Mouse (Mus musculus) forebrain, embryonic 13.5 days (tissue): ENCODE results near the gene Sf3b2. TPM values are rescaled to one million over a fixed set of nuclear protein-coding genes. Genes with fewer than 3 reads are reported as not detected.

Experiments
- ATAC-seq: fragments of 200-750 bp; cut with Nextera tagmentation; 2 replicates; pipeline ENCODE4 v1.8.0; 2017
- H3K27ac ChIP-seq: fragments of 300-500 bp; sonication (generic); 2 replicates; pipeline ENCODE4 v1.5.1; 2015; ENCODE audit warnings: inconsistent platforms, mild to moderate bottlenecking, moderate library complexity
- H3K27me3 ChIP-seq: fragments of 300-500 bp; sonication (generic); 2 replicates; pipeline ENCODE4 v1.6.1; 2015; ENCODE audit warnings: mild to moderate bottlenecking, inconsistent platforms
- H3K36me3 ChIP-seq: fragments of 300-500 bp; sonication (generic); 2 replicates; pipeline ENCODE4 v1.6.1; 2015; ENCODE audit warnings: mild to moderate bottlenecking, inconsistent platforms; ENCODE audit not compliant: poor library complexity, severe bottlenecking
- H3K4me1 ChIP-seq: fragments of 300-500 bp; sonication (generic); 2 replicates; pipeline ENCODE4 v1.6.1; 2015; ENCODE audit warnings: inconsistent platforms
- H3K4me2 ChIP-seq: fragments of 300-500 bp; sonication (generic); 2 replicates; pipeline ENCODE4 v1.6.1; 2015; ENCODE audit warnings: inconsistent platforms, mild to moderate bottlenecking, moderate library complexity
- H3K4me3 ChIP-seq: fragments of 300-500 bp; sonication (generic); 2 replicates; pipeline ENCODE4 v1.5.1; 2015; ENCODE audit warnings: mild to moderate bottlenecking, inconsistent platforms
- H3K9ac ChIP-seq: fragments of 300-500 bp; sonication (generic); 2 replicates; pipeline ENCODE4 v1.6.1; 2015; ENCODE audit warnings: mild to moderate bottlenecking, inconsistent platforms
- H3K9me3 ChIP-seq: fragments of 300-500 bp; sonication (generic); replicated peaks from 2 replicates; pipeline ENCODE4 v1.6.1; 2016; ENCODE audit warnings: inconsistent platforms
- WGBS: fragments of 180-500 bp; shearing (Covaris S2); methylation state at CpG from one replicate; pipeline ENCODE4 v1.1.7; 2015; 5-methylcytosine and 5-hydroxymethylcytosine counted together
- polyA plus RNA-seq: library from polyadenylated mRNA; unstranded; fragments of >200 nt; fragmentation: Nextera tagmentation; extraction: Ambion mirVana; gene quantifications from 2 replicates; pipeline ENCODE4 v1.2.1, GENCODE M21; 2015

The Sf3b2 gene
- polyA plus RNA-seq: 428 and 432 TPM in 2 replicates

- H3K4me3 ChIP-seq: peak within 1 kb of the TSS; percentile 89
- H3K36me3 ChIP-seq: peaks cover 37% of the 10 kb centered on the region
- WGBS: 0% methylated on average over 45 of the region's 46 CpGs
- H3K9ac ChIP-seq: peak within 1 kb of the TSS; percentile 88
- ATAC-seq: peak; percentile 98
- H3K4me1 ChIP-seq: peaks cover 42% of the 10 kb centered on the region
- H3K9me3 ChIP-seq: no peaks in the 10 kb centered on the region
- H3K27me3 ChIP-seq: no peaks in the 10 kb centered on the region
- H3K27ac ChIP-seq: peak within 1 kb of the TSS; percentile 88
- peak within 1 kb of the TSS; percentile 89 for H3K4me2 ChIP-seq
Observed at GRCm38 (mm10) chr19:5294972-5295735, at the start of gene Sf3b2. Gene Sf3b2 (minus strand): TSS chr19:5295455.

GRCm38 (mm10) chr19:5341360-5341759 lies 46.1 kb upstream of the Sf3b2 start:
- no peak overlapping the region for H3K4me3 ChIP-seq
- WGBS: 91% methylated on average over 7 of the region's 7 CpGs
- no peak overlapping the region for H3K27ac ChIP-seq
- no peaks in the 10 kb centered on the region for H3K4me1 ChIP-seq
- no peaks in the 10 kb centered on the region for H3K9me3 ChIP-seq
- ATAC-seq: no peak
- no peaks in the 10 kb centered on the region for H3K36me3 ChIP-seq
- no peak overlapping the region for H3K4me2 ChIP-seq
- no peaks in the 10 kb centered on the region for H3K27me3 ChIP-seq
- H3K9ac ChIP-seq: no peak overlapping the region

GRCm38 (mm10) chr19:5337975-5338374 lies 42.7 kb upstream of the Sf3b2 start:
- no peaks in the 10 kb centered on the region for H3K4me1 ChIP-seq
- H3K9ac ChIP-seq: no peak overlapping the region
- H3K36me3 ChIP-seq: no peaks in the 10 kb centered on the region
- H3K27me3 ChIP-seq: no peaks in the 10 kb centered on the region
- no peak overlapping the region for H3K4me3 ChIP-seq
- H3K9me3 ChIP-seq: no peaks in the 10 kb centered on the region
- ATAC-seq: no peak
- WGBS: 20% methylated on average over 5 of the region's 5 CpGs
- H3K27ac ChIP-seq: no peak overlapping the region
- H3K4me2 ChIP-seq: no peak overlapping the region

- H3K4me2 ChIP-seq: no peak within 1 kb of the TSS
- H3K4me1 ChIP-seq: no peaks in the 10 kb centered on the region
- H3K9me3 ChIP-seq: no peaks in the 10 kb centered on the region
- WGBS: 92% methylated on average over 6 of the region's 6 CpGs
- H3K36me3 ChIP-seq: no peaks in the 10 kb centered on the region
- no peak within 1 kb of the TSS for H3K4me3 ChIP-seq
- no peak within 1 kb of the TSS for H3K9ac ChIP-seq
- no peak within 1 kb of the TSS for H3K27ac ChIP-seq
- no peaks in the 10 kb centered on the region for H3K27me3 ChIP-seq
- no peak for ATAC-seq
Observed at GRCm38 (mm10) chr19:5335441-5335840, 40.2 kb upstream of the Sf3b2 start, which contains the start of gene Catsper1. Gene Catsper1 (plus strand): TSS chr19:5335741.

GRCm38 (mm10) chr19:5334741-5335140 lies 39.5 kb upstream of the Sf3b2 start:
- H3K27me3 ChIP-seq: no peaks in the 10 kb centered on the region
- 82% methylated on average over 5 of the region's 5 CpGs for WGBS
- H3K4me3 ChIP-seq: no peak overlapping the region
- no peak for ATAC-seq
- no peak overlapping the region for H3K27ac ChIP-seq
- H3K9ac ChIP-seq: no peak overlapping the region
- H3K36me3 ChIP-seq: no peaks in the 10 kb centered on the region
- no peaks in the 10 kb centered on the region for H3K4me1 ChIP-seq
- no peaks in the 10 kb centered on the region for H3K9me3 ChIP-seq
- H3K4me2 ChIP-seq: no peak overlapping the region

GRCm38 (mm10) chr19:5327970-5328369 lies 32.7 kb upstream of the Sf3b2 start:
- no peak for ATAC-seq
- no peak overlapping the region for H3K27ac ChIP-seq
- no peak overlapping the region for H3K9ac ChIP-seq
- H3K4me2 ChIP-seq: no peak overlapping the region
- H3K36me3 ChIP-seq: no peaks in the 10 kb centered on the region
- H3K27me3 ChIP-seq: no peaks in the 10 kb centered on the region
- H3K4me3 ChIP-seq: no peak overlapping the region
- H3K9me3 ChIP-seq: no peaks in the 10 kb centered on the region
- no peaks in the 10 kb centered on the region for H3K4me1 ChIP-seq
- 74% methylated on average over 19 of the region's 19 CpGs for WGBS

- Histone ChIP-seq H3K9me3 (no peaks in the 10 kb centered on the region), H3K4me2 (no peak overlapping the region)
Observed at GRCm38 (mm10) chr19:5323801-5324200, 28.5 kb upstream of the Sf3b2 start.

GRCm38 (mm10) chr19:5313189-5313588 lies 17.9 kb upstream of the Sf3b2 start:
- no peak overlapping the region for H3K27ac ChIP-seq
- H3K9ac ChIP-seq: no peak overlapping the region
- H3K36me3 ChIP-seq: peaks cover under 1% of the 10 kb centered on the region; the same call in 1 of the 2 replicates
- WGBS: 88% methylated on average over 8 of the region's 8 CpGs
- H3K4me1 ChIP-seq: no peaks in the 10 kb centered on the region
- no peak overlapping the region for H3K4me3 ChIP-seq
- ATAC-seq: no peak
- H3K27me3 ChIP-seq: no peaks in the 10 kb centered on the region
- H3K4me2 ChIP-seq: no peak overlapping the region
- peaks cover 10% of the 10 kb centered on the region; the same call in 1 of the 2 replicates for H3K9me3 ChIP-seq

More at GRCm38 (mm10) chr19:5323801-5324200, 28.5 kb upstream of the Sf3b2 start:
- Histone ChIP-seq H3K27ac (no peak overlapping the region), H3K9ac (no peak overlapping the region), H3K4me1 (no peaks in the 10 kb centered on the region), H3K4me3 (no peak overlapping the region), H3K36me3 (no peaks in the 10 kb centered on the region), H3K27me3 (no peaks in the 10 kb centered on the region)
- no peak for ATAC-seq
- 63% methylated on average over 17 of the region's 17 CpGs for WGBS

GRCm38 (mm10) chr19:5309025-5309424 lies 13.8 kb upstream of the Sf3b2 start:
- Histone ChIP-seq H3K27me3 (no peaks in the 10 kb centered on the region), H3K4me2 (no peak overlapping the region), H3K4me1 (no peaks in the 10 kb centered on the region), H3K9ac (no peak overlapping the region), H3K27ac (no peak overlapping the region), H3K9me3 (peaks cover 9% of the 10 kb centered on the region), H3K36me3 (peaks cover 40% of the 10 kb centered on the region), H3K4me3 (no peak overlapping the region)
- no peak for ATAC-seq
- WGBS: 83% methylated on average over 7 of the region's 7 CpGs

- Histone ChIP-seq H3K36me3 (peaks cover 57% of the 10 kb centered on the region), H3K4me3 (peak overlapping the region; percentile 7; the same call in 1 of the 2 replicates)
- WGBS: 46% methylated on average over 97 of the region's 98 CpGs
Observed at GRCm38 (mm10) chr19:5306968-5307734, 11.9 kb upstream of the Sf3b2 start.

GRCm38 (mm10) chr19:5306279-5306678 lies 11.0 kb upstream of the Sf3b2 start:
- no peak for ATAC-seq
- peaks cover 57% of the 10 kb centered on the region for H3K36me3 ChIP-seq
- WGBS: 88% methylated on average over 6 of the region's 6 CpGs
- no peak overlapping the region for H3K4me3 ChIP-seq
- no peaks in the 10 kb centered on the region for H3K27me3 ChIP-seq
- no peak overlapping the region for H3K27ac ChIP-seq
- H3K9me3 ChIP-seq: peaks cover 9% of the 10 kb centered on the region
- H3K9ac ChIP-seq: no peak overlapping the region
- no peak overlapping the region for H3K4me2 ChIP-seq
- H3K4me1 ChIP-seq: no peaks in the 10 kb centered on the region

More at GRCm38 (mm10) chr19:5306968-5307734, 11.9 kb upstream of the Sf3b2 start:
- Histone ChIP-seq H3K9ac (no peak overlapping the region), H3K4me2 (peak overlapping the region; percentile 38), H3K27me3 (no peaks in the 10 kb centered on the region), H3K27ac (no peak overlapping the region), H3K4me1 (no peaks in the 10 kb centered on the region), H3K9me3 (peaks cover 9% of the 10 kb centered on the region)
- ATAC-seq: no peak

GRCm38 (mm10) chr19:5302455-5302854 lies 7.2 kb upstream of the Sf3b2 start:
- no peaks in the 10 kb centered on the region for H3K27me3 ChIP-seq
- no peak overlapping the region for H3K27ac ChIP-seq
- WGBS: 25% methylated on average over 4 of the region's 4 CpGs
- no peak overlapping the region for H3K4me3 ChIP-seq
- no peak overlapping the region for H3K4me2 ChIP-seq
- no peak overlapping the region for H3K9ac ChIP-seq
- H3K9me3 ChIP-seq: peaks cover 6% of the 10 kb centered on the region
- peaks cover 49% of the 10 kb centered on the region for H3K36me3 ChIP-seq
- H3K4me1 ChIP-seq: peaks cover 22% of the 10 kb centered on the region
- ATAC-seq: no peak
